Mouse (Mus musculus): ENCODE measurements around the gene Mogs.

The Mogs gene

DNA sequence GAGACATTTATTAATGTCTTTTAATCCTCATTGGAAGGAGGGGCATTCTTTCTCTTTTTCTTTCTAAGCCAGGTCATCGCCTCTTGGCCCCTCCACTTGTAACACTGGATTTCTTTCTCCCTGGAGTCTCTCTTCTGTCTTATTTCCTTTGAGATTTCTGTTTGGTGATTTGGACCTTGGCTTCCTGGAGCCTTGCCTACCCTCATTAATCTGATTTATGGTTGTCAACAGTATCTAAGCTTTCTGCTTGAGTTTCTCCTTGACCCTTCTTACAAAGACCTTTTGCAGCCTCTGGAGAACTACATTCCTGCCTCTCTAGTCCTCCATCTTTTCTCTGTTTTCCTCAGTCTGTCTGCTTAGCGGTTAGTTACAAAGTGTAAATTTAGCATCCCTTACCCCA, 16.9 kb upstream of the Mogs start:
- DNase-seq = no peak

DNA sequence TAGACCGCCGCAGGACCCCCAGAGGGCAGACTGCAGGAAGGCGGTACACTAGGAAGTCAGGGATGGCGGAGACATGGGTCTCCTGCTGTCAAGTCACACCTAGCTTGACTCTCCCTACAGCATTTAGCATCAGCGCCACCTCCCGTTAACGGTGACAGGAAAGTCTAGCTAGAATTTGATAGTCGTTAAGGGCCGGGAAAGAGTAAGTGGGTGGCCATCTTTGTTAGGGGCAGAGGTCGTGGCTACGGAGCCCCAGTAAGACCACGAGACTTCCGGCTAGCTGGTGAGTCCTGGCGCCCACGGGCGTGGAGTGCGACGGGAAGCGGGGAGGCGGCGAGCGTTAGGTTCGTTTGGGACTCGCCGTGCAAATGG, 14.0 kb upstream of the Mogs start, which contains the start of the genes Ccdc142 and Gm42688:
Gene Ccdc142, plus strand, starts transcription at position 286 of the 372 bp plus-strand sequence.
Gene Gm42688, plus strand, starts transcription at position 302 of the 372 bp plus-strand sequence.
- peak; percentile 90 for DNase-seq

- peak; percentile 65 for DNase-seq
These were observed 13.4 kb upstream of the Mogs start for GRCm38 (mm10) chr6:83101688-83102556.

GRCm38 (mm10) chr6:83103130-83103650, 12.1 kb upstream of the Mogs start:
- no peak for DNase-seq

DNA sequence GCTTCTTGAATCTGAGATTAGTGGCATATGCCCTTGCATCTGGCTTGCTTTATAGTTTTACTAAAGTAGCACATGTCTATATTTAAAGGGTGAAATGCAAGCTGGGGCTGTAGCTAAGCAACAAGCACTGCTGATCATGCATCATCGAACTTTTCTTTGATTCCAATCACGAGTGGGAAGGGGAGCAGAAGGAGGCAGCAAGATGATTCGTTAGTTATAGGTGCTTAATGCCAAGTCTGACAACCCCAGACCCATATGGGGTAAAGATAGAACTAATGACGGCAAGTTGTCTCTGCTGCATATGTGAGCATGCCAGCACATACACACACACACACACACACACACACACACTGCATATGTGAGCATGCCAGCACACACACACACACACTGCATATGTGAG, 11.1 kb upstream of the Mogs start:
- no peak for DNase-seq

GRCm38 (mm10) chr6:83107566-83108400, 7.5 kb upstream of the Mogs start:
- DNase-seq = peak; percentile 82

GRCm38 (mm10) chr6:83108762-83109668, 6.3 kb upstream of the Mogs start, which contains the start of gene Mrpl53:
TSS of gene Mrpl53 (plus strand) at chr6:83109040.
- DNase-seq = peak; percentile 83

GRCm38 (mm10) chr6:83111510-83112136, 3.7 kb upstream of the Mogs start:
- DNase-seq = no peak

GRCm38 (mm10) chr6:83115682-83116372, 531 bp downstream of the Mogs start:
- DNase-seq = no peak

GRCm38 (mm10) chr6:83116373-83117164, 1.3 kb downstream of the Mogs start:
- DNase-seq = no peak

- DNase-seq = no peak
These were observed 1.8 kb downstream of the Mogs start for GRCm38 (mm10) chr6:83117165-83117438.

GRCm38 (mm10) chr6:83117616-83118015, 2.3 kb downstream of the Mogs start:
- no peak for DNase-seq

GRCm38 (mm10) chr6:83118369-83118768, 3.1 kb downstream of the Mogs start:
- DNase-seq = no peak

DNA sequence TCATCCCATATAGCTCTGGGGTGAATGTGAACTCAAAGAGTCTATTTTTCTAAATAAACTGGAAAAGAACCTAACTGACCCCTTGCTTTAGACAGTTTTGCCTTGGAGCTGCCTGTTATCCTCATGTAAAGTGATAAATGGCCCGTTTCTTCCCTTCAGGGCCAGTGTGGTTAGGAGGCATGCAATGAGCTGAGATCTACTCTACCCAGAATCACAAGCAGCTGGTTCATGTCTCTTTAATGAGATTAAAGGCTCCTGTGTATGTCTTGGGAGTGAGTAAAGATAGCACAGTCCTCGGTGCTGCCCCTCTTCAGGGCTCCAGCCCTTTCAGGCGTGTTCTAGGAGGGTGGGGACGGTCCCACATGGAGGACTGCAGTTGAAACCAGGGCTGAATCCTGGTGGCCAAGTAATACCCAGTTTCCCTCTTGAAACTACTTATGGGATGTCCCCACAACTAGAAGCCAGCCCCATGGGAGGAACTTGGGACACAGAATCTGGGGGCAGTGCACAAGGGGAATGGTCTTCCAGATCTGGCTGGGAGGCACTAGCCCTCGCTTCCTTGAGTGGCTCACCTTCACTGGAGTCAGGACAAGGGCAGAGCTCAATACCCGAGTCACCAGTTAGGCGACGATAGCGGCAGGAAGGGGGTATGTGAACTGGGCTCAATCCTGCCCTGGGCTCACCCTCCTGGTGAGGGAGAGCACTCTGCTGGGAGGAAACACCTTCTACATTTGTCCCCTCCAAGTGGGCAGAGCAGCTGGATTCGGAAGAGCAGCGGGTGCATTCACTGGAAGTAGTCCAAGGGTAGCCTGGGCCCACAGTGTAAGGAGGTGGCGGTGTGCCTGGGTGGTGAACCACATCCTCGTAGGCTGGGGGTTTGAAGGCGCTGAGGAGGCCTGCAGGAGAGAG, 3.8 kb downstream of the Mogs start:
- DNase-seq = no peak

DNA sequence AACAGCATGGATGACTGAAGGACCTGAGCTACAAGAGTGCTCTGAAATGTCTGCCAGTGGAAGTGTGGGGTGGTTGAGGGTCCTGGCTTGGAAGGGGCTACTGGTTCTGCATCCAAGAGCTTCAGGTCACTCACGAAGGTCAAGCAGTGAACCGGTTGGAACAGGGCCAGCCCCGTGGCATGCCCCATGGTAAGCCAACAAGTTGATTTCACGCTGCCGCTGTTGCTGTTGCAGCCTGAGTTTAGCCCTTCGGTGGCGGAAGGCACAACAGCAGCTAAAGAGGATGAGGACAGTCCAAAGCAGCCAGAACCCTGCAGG, 4.4 kb downstream of the Mogs start:
- no peak for DNase-seq

GRCm38 (mm10) chr6:83120930-83121862, 5.9 kb downstream of the Mogs start, which contains the start of gene Wbp1:
TSS of gene Wbp1 (minus strand) at chr6:83121559.
- DNase-seq = peak; percentile 91

GRCm38 (mm10) chr6:83121863-83122710, 6.8 kb downstream of the Mogs start:
- DNase-seq = no peak

All from lung, postnatal 14 days (tissue).